Mouse (Mus musculus): ENCODE measurements around the gene Snrnp35.

The Snrnp35 gene

GRCm38 (mm10) chr5:124462297-124463025, 20.5 kb upstream of the Snrnp35 start:
- DNase-seq (ENCODE audit: extremely low read depth, low read depth, low spot score) = no peak

- DNase-seq (ENCODE audit: extremely low read depth, low read depth, low spot score) = no peak
Measured at GRCm38 (mm10) chr5:124463462-124463861, 19.5 kb upstream of the Snrnp35 start.

GRCm38 (mm10) chr5:124464905-124465304, 18.0 kb upstream of the Snrnp35 start:
- DNase-seq (ENCODE audit: extremely low read depth, low read depth, low spot score) = no peak

- no peak for DNase-seq (ENCODE audit: extremely low read depth, low read depth, low spot score)
Measured at GRCm38 (mm10) chr5:124467766-124468165, 15.2 kb upstream of the Snrnp35 start.

GRCm38 (mm10) chr5:124468365-124468764, 14.6 kb upstream of the Snrnp35 start:
- DNase-seq (ENCODE audit: extremely low read depth, low read depth, low spot score) = no peak

- no peak for DNase-seq (ENCODE audit: extremely low read depth, low read depth, low spot score)
Measured at GRCm38 (mm10) chr5:124469486-124469885, 13.4 kb upstream of the Snrnp35 start.

GRCm38 (mm10) chr5:124470591-124471171, 12.3 kb upstream of the Snrnp35 start:
- no peak for DNase-seq (ENCODE audit: extremely low read depth, low read depth, low spot score)

GRCm38 (mm10) chr5:124478873-124479204, 4.1 kb upstream of the Snrnp35 start:
- no peak for DNase-seq (ENCODE audit: extremely low read depth, low read depth, low spot score)

- DNase-seq (ENCODE audit: extremely low read depth, low read depth, low spot score) = no peak
Measured at GRCm38 (mm10) chr5:124480119-124480518, 2.8 kb upstream of the Snrnp35 start.

- no peak for DNase-seq (ENCODE audit: extremely low read depth, low read depth, low spot score)
Measured at GRCm38 (mm10) chr5:124481714-124482113, 1.2 kb upstream of the Snrnp35 start.

- peak; percentile 19 for DNase-seq (ENCODE audit: extremely low read depth, low read depth, low spot score)
Measured at GRCm38 (mm10) chr5:124482436-124482965, 433 bp upstream of the Snrnp35 start.

GRCm38 (mm10) chr5:124483655-124484396, 892 bp downstream of the Snrnp35 start:
- no peak for DNase-seq (ENCODE audit: extremely low read depth, low read depth, low spot score)

GRCm38 (mm10) chr5:124485654-124486053, 2.7 kb downstream of the Snrnp35 start:
- no peak for DNase-seq (ENCODE audit: extremely low read depth, low read depth, low spot score)

GRCm38 (mm10) chr5:124488885-124489284, 6.0 kb downstream of the Snrnp35 start:
- no peak for DNase-seq (ENCODE audit: extremely low read depth, low read depth, low spot score)

- no peak for DNase-seq (ENCODE audit: extremely low read depth, low read depth, low spot score)
Measured at GRCm38 (mm10) chr5:124491732-124492131, 8.8 kb downstream of the Snrnp35 start.

- no peak for DNase-seq (ENCODE audit: extremely low read depth, low read depth, low spot score)
Measured at GRCm38 (mm10) chr5:124492618-124493017, 9.7 kb downstream of the Snrnp35 start.

GRCm38 (mm10) chr5:124493455-124493854, 10.5 kb downstream of the Snrnp35 start:
- DNase-seq (ENCODE audit: extremely low read depth, low read depth, low spot score) = no peak

- no peak for DNase-seq (ENCODE audit: extremely low read depth, low read depth, low spot score)
Measured at GRCm38 (mm10) chr5:124495547-124495946, 12.6 kb downstream of the Snrnp35 start.

- no peak for DNase-seq (ENCODE audit: extremely low read depth, low read depth, low spot score)
Measured at GRCm38 (mm10) chr5:124496614-124497514, 13.9 kb downstream of the Snrnp35 start.

GRCm38 (mm10) chr5:124498221-124498876, 15.4 kb downstream of the Snrnp35 start:
- no peak for DNase-seq (ENCODE audit: extremely low read depth, low read depth, low spot score)
